13 mouse cellular contexts compared by ENCODE assay signal in genomic region chr13:72817930-72818329, GRCm38 (mm10).
DNase-seq lines count a peak whose midpoint lies in the region; ATAC-seq lines count a peak whose summit lies in the region.
"Had no signal": no experiment of that assay in that cellular context is flagged by ENCODE, and none has a peak within 500 bp of the region (broad histone marks: within the 10 kb centered on the region; RNA-seq: fewer than 3 reads in every experiment).

No protein-coding gene starts in this region.

- no peaks in the 10 kb centered on the region for H3K4me1 ChIP-seq in megakaryocyte, embryonic 14.5 days
- H3K4me1 ChIP-seq in hindbrain, embryonic 16.5 days (ENCODE audit: control insufficient read depth, insufficient read depth, low read depth, low read length), result peaks cover 10% of the 10 kb centered on the region

- H3K4me2 ChIP-seq in hindbrain, embryonic 16.5 days (ENCODE audit: low read length), result no peak overlapping the region
- H3K4me2 ChIP-seq: embryonic facial prominence, embryonic 13.5 days had no signal

- DNase-seq in heart, adult 11 months, result peak; percentile 44
- no peak for DNase-seq in heart, postnatal 36 days
- peak; percentile 59 for DNase-seq in ZHBTc4 (ENCODE audit: low read depth, low spot score)
- no peak for DNase-seq in gastrocnemius, postnatal 25 days
- DNase-seq in thymus, postnatal 14 days, result no peak
- DNase-seq: cerebellum, adult 8-10 months; heart, postnatal 4 days; kidney, adult 8-10 months had no signal

- H3K36me3 ChIP-seq in megakaryocyte, embryonic 14.5 days (replicated peaks; ENCODE audit: low read length), result no peaks in the 10 kb centered on the region
- H3K36me3 ChIP-seq in hindbrain, embryonic 16.5 days (ENCODE audit: control insufficient read depth, insufficient read depth, low read length), result no peaks in the 10 kb centered on the region
- H3K36me3 ChIP-seq: embryonic facial prominence, embryonic 13.5 days had no signal

- intact Hi-C loops in heart, postnatal 36 days (cut with DNase I), result no loop called here

- ATAC-seq in megakaryocyte, adult 5-6 weeks (ENCODE audit: poor library complexity, severe bottlenecking), result no peak
- ATAC-seq in hindbrain, embryonic 16.5 days, result peak; percentile 46; the same call in 1 of the 2 replicates

- peaks cover 7% of the 10 kb centered on the region for H3K27me3 ChIP-seq in megakaryocyte, embryonic 14.5 days (replicated peaks)
- H3K27me3 ChIP-seq in hindbrain, embryonic 16.5 days (replicated peaks; ENCODE audit: control insufficient read depth, insufficient read depth, low read length), result peaks cover 6% of the 10 kb centered on the region; the same call in 1 of the 2 replicates

- no peak overlapping the region for H3K27ac ChIP-seq in hindbrain, embryonic 16.5 days (ENCODE audit: low read depth, low read length)
- H3K27ac ChIP-seq: embryonic facial prominence, embryonic 13.5 days; macrophage had no signal

- H3K4me3 ChIP-seq in megakaryocyte, embryonic 14.5 days (replicated peaks), result peak overlapping the region; percentile 38
- no peak overlapping the region for H3K4me3 ChIP-seq in hindbrain, embryonic 16.5 days (ENCODE audit: low read length)
- H3K4me3 ChIP-seq: embryonic facial prominence, embryonic 13.5 days had no signal

- WGBS in hindbrain, embryonic 16.5 days, result 18% methylated on average over 6 of the region's 6 CpGs

- no peak overlapping the region for H3K9ac ChIP-seq in hindbrain, embryonic 16.5 days (ENCODE audit: low read depth, low read length)
- H3K9ac ChIP-seq: embryonic facial prominence, embryonic 13.5 days had no signal

- H3K9me3 ChIP-seq in megakaryocyte, embryonic 14.5 days, result peaks cover 42% of the 10 kb centered on the region
- H3K9me3 ChIP-seq in hindbrain, embryonic 16.5 days (ENCODE audit: control insufficient read depth, low read length), result no peaks in the 10 kb centered on the region
- H3K9me3 ChIP-seq: embryonic facial prominence, embryonic 13.5 days had no signal

Comparison
In these comparisons a context has a peak if more than half of its experiments do, and no peak if none do; other contexts are left out.
1. DNase-seq: peak in heart, adult 11 months (single experiment) and ZHBTc4 (single experiment); none in heart, postnatal 36 days (0 of 2), gastrocnemius, postnatal 25 days (single experiment) and thymus, postnatal 14 days (single experiment).